Mouse (Mus musculus) spleen, adult 18-20 months (tissue): ENCODE results near the gene Nr5a1.

Source experiments
- DNase-seq, 2 experiments: peaks; one replicate each; pipeline ENCODE4 v3.0.0; 2022; ENCODE audit warnings: mixed read lengths in 2 of 2

The Nr5a1 gene

GRCm38 (mm10) chr2:38714324-38714723 lies at the start of gene Nr5a1:
Nr5a1 (minus strand) TSS chr2:38714542.
- DNase-seq, result no peak

GRCm38 (mm10) chr2:38739847-38740246 lies 25.5 kb upstream of the Nr5a1 start:
- DNase-seq, result no peak

- peak in 1 of 2 experiments; percentile 57 for DNase-seq
Observed at GRCm38 (mm10) chr2:38739410-38739809, 25.1 kb upstream of the Nr5a1 start.

GRCm38 (mm10) chr2:38738601-38739301 lies 24.4 kb upstream of the Nr5a1 start:
- no peak for DNase-seq

GRCm38 (mm10) chr2:38735740-38736139 lies 21.4 kb upstream of the Nr5a1 start:
- DNase-seq, result no peak

GRCm38 (mm10) chr2:38734721-38735120 lies 20.4 kb upstream of the Nr5a1 start:
- DNase-seq, result no peak

- DNase-seq, result no peak
Observed at GRCm38 (mm10) chr2:38730331-38730827, 16.0 kb upstream of the Nr5a1 start.

GRCm38 (mm10) chr2:38725427-38725826 lies 11.1 kb upstream of the Nr5a1 start:
- no peak for DNase-seq

GRCm38 (mm10) chr2:38723378-38723777 lies 9.0 kb upstream of the Nr5a1 start:
- no peak for DNase-seq

GRCm38 (mm10) chr2:38722076-38722475 lies 7.7 kb upstream of the Nr5a1 start:
- no peak for DNase-seq

GRCm38 (mm10) chr2:38720661-38721060 lies 6.3 kb upstream of the Nr5a1 start:
- no peak for DNase-seq

- no peak for DNase-seq
Observed at GRCm38 (mm10) chr2:38719354-38719753, 5.0 kb upstream of the Nr5a1 start.

- no peak for DNase-seq
Observed at GRCm38 (mm10) chr2:38718676-38719075, 4.3 kb upstream of the Nr5a1 start.

- no peak for DNase-seq
Observed at GRCm38 (mm10) chr2:38717436-38717835, 3.1 kb upstream of the Nr5a1 start.

GRCm38 (mm10) chr2:38713596-38713995 lies 746 bp downstream of the Nr5a1 start:
- DNase-seq, result no peak

- DNase-seq, result no peak
Observed at GRCm38 (mm10) chr2:38712769-38713125, 1.6 kb downstream of the Nr5a1 start.

- DNase-seq, result no peak
Observed at GRCm38 (mm10) chr2:38712076-38712768, 2.1 kb downstream of the Nr5a1 start.

GRCm38 (mm10) chr2:38711421-38711861 lies 2.9 kb downstream of the Nr5a1 start:
- no peak for DNase-seq

GRCm38 (mm10) chr2:38710304-38711241 lies 3.8 kb downstream of the Nr5a1 start:
- no peak for DNase-seq

GRCm38 (mm10) chr2:38708907-38709688 lies 5.2 kb downstream of the Nr5a1 start:
- DNase-seq, result no peak

GRCm38 (mm10) chr2:38706661-38707060 lies 7.7 kb downstream of the Nr5a1 start:
- DNase-seq, result no peak

- no peak for DNase-seq
Observed at GRCm38 (mm10) chr2:38705036-38705435, 9.3 kb downstream of the Nr5a1 start.
